Mouse (Mus musculus) left cerebral cortex, postnatal 10 days (tissue): ENCODE data around the gene Zfp28. TPM values are rescaled to one million over a fixed set of nuclear protein-coding genes. Genes with fewer than 3 reads are reported as not detected.
"Not testable (repeated sequence)": the region's sequence is repeated elsewhere in the genome, so short reads cannot be mapped to it uniquely, and the experiment has no call there.

Experiments
- DNase-seq, 2 experiments: peaks; one replicate each; pipeline ENCODE4 v3.0.0; 2021 to 2022; ENCODE audit warnings: low spot score in 2 of 2, mixed read lengths in 1 of 2; ENCODE audit errors: extremely low spot score in 1 of 2
- intact Hi-C: fragments of 180-260 bp; cut with DNase I; formaldehyde crosslinking; loops from one replicate; pipeline ENCODE4 v1.15.1; 2025
- total RNA-seq, 2 experiments: library from RNA; stranded (reverse); gene quantifications; 2 replicates each; pipeline ENCODE4 v1.2.3; 2021

Zfp28 gene
- 10 to 100 TPM in 1 of 2 experiments, 1 to 10 TPM in 1; 8.9 to 10.2 TPM for total RNA-seq

DNA sequence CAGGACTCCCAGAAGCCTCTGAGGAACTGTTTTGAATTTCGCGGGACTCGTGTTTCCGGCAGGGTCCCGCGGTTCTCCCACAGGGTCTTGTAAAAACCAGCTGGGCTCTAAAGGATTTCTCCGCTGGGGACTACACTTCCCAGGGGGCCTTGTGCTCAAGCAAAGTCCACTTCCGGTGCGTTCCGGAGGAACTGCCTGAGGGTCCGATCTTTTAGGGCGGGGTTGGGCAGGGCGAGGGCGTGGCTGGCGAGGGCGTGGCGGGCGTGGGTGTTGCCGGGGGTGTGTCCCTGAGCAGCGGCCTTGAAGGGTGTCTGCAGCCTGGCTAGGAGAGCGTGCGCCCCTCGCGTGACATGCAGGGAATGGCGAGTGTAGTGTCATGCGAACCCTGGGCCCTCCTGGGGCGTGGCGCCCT is at the start of gene Zfp28:
Gene Zfp28 (plus strand): TSS at position 252 of the 412 bp plus-strand sequence.
- intact Hi-C loops: no loop called here
- peak; percentile 92 to 95 for DNase-seq

DNA sequence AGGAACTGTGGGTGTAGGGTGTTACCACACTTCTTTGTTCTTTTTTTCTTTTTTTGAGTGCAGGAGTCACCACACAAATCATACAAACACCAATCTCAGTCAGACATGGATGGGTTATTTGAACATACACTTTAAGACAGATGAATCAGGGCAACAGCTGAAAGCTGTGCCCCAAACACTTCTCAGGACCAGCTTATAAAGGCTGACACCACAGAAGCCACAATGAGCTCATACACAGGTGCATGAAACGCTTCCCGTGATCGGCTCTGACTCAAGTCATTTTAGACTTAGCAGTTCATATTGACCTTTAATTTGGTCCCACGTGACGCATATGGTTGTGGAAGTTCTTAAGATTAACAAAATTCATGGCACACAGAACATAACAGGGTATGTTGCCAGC is 43.2 kb upstream of the Zfp28 start:
- intact Hi-C loops: no loop called here
- DNase-seq: no peak

DNA sequence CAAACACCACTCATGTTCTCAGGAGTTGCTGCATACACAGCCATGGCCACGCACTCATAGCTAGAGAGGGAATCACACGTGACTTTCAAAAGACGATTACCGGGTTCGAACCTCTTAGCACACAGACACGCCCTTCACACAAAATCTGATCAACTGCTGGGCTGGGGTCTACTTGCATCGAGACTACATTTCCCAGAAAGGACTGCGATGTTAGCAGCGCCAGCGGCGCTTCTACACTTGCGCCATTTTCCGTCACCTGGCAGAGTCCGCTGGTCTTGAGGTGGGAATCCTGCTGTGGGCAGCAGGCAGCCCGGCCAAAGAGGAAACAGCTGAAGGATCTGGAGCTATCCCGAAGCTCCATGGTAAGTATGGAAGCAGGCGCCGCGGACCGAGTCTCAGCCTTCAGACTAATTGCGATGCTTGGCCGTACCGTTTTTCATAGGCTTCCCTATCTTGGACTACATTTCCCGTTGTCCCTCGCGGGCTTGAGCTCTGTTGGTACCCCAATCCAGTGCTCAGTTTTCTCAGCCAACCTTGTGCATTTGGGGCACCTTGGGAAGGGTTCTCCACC is 39.5 kb upstream of the Zfp28 start, which contains the start of gene Gm3854:
Gene Gm3854 (plus strand): TSS at position 259 of the 571 bp plus-strand sequence.
- intact Hi-C loops: no loop called here
- peak; percentile 73 to 75 for DNase-seq

DNA sequence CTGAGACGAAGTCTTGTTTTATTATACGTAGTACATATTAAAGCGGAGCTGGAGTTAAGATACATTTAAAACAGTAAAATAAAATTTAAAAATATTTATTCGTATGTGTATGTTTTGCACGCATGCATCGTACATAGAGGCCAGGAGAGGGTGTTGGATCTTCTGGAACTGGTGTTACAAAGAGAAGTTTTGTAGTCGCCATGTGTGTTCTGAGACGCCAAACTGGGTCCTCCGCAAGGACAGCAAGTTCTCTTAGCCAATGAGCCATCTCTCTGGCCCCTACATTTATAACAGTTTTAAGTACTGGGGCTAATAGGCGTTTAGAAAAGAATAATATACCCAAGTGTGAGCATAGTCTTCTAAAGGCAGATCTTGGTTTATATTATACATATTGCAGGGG is 39.0 kb upstream of the Zfp28 start:
- DNase-seq: no peak
- intact Hi-C loops: no loop called here

DNA sequence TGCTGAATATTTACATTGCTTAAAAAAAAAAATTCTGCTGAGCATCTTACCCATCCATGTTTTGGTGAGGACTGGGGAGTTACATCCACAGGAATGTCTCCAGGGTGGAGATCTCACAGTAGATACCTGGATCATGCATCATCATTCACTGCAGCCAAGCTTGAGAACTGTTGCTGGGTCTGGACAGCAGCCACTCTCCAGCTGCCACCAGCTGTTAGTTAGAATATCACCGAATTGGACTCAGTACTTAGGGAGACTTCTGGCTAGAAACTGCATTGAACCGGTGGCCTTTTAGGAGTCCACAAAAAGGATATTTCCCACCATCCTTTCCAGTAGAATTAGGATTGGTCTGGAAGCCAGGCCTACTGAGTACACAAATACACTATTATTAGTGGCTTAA is 25.0 kb upstream of the Zfp28 start:
- intact Hi-C loops: loop anchor here (5.0 to 10.0 kb wide), 3 partner anchors 51 to 347 kb away; no protein-coding TSS in a partner anchor
- DNase-seq: no peak

DNA sequence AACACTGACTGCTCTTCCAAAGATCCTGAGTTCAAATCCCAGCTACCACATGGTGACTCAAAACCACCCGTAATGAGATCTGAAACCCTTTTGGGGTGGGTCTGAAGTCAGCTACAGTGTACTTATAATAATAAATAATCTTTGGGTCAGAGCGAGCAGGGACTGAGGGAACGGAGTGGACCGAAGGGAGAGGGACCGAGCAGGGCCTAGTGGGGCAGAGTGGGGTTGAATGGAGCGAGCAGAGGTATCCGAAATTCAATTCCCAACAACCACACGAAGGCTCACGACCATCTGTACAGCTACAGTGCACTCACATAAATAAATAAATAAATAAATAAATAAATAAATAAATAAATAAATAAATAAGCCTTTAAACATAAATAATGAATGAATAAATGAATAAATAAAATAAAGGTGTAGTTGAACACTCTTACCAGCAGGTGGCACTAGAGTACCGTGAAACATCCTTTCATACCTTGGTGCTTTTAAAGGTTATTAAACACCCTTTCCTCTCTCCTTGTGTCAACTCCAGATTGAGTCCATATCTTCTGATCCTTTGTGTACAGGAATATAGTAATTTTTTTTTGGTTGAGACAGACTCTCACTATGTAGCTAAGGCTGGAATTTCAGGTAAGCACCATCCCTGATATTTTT is 24.0 kb upstream of the Zfp28 start:
- peak; percentile 26 to 34 for DNase-seq
- intact Hi-C loops: loop anchor here (5.0 to 10.0 kb wide), 3 partner anchors 52 to 346 kb away; no protein-coding TSS in a partner anchor

DNA sequence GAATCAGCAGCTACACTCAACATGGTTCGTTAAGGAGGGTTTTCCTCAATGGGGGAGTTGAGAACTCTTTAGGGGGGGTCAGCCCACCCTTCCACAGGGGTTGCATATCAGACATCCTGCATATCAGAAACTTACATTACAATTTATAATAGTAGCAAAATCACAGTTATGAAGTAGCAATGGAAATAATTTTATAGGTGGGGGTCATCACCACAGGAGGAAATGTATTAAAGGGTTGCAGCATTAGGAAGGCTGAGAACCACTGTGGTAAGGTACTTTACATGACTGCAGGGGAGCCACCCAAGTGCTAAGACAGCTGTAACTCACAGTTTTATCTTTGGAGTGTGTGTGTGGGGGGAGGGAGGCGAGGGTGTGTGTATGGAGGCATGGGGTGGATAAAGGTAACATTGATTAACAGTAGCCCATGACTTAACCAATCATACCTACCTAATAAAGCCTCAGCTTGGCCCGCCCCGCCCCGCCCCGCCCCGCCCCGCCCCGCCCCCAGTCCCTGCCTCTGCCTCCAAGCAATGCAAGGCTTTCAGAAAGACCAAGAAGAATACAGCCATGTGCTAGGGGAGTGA is 22.5 kb upstream of the Zfp28 start:
- no peak for DNase-seq
- intact Hi-C loops: loop anchor here (5.0 kb wide), 1 partner anchor 577 kb away; no protein-coding TSS in a partner anchor

DNA sequence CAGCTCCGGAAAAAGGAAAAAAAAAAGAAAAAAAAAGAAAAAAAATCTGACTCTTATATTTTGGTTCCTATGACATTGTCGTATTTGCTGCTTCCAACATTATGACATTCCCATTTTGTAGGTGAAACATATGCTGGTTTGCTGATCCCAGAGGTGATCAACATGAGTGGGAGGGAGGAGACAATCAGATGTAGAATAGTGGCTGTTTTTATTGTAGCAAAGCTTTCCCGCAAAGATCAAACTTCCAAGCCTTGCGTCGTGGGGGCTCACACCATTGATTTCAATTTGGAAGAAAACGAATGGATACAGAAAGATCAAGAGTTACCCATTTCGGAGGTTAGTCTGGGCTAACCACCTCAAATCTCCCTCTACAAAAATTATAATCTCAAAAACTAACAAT is 21.3 kb upstream of the Zfp28 start:
- intact Hi-C loops: loop anchor here (5.0 kb wide), 1 partner anchor 576 kb away; no protein-coding TSS in a partner anchor
- DNase-seq: no peak

DNA sequence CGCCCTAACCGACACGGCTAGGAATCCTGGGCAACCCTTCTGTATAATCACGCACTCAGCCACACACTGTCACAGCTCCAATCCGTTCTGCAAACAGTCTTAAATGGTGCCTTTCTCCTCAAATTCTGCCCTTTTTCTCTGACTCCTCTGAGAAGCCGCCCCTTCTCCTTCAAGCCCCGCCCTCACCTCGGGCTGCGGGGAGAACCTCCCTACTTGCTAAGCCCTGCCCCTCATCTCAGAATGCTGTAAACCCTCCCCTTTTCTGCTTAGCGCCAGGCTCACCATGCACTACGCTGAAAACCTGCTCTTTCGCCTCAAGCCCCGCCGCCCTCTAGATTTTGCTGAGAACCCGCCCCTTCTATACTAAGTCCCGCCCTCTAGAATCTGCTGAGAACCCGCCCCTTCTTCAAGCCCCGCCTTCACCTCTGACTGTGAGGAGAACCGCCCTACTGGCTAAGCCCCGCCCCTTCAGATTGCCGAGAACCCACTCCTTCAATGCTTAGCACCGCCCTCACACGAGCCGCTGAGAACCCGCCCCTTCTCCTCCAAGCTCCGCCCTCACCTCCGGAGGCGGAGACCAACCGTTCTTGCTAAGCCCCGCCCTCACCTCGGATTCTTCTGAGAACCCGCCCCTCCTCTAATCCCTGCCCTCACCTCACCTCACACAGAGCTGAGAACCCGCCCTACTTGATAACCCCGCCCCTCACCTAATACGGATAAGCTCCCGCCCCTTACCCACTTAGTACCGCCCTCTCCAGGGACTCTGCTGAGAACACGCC is 20.6 kb upstream of the Zfp28 start:
- intact Hi-C loops: loop anchor here (5.0 kb wide), 1 partner anchor 575 kb away; no protein-coding TSS in a partner anchor

DNA sequence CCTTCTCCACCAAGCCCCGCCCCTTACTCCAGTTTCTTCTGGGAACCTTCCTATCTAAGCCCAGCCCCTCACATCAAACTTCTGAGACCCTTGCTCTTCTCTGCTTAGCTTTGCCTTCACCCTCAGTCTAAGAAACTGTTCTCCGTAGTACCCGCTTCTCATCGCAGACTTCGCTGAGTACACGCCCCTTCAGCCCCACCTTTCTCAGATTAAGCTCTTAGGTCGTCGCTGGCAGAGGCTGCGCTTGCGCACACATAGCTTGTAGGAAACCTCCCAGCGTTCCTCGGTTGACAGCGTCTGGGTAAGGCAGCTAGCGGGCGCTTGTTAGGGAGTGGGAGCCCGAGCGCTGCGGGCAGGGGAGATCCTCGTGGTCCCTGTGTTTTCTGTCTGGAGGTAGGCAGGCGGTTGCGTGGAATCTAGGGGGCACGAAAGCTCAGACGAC is 20.0 kb upstream of the Zfp28 start, which contains the start of gene Zfp78:
Gene Zfp78 (plus strand): TSS at position 234 of the 442 bp plus-strand sequence.
- intact Hi-C loops: loop anchor here (5.0 kb wide), 1 partner anchor 574 kb away; no protein-coding TSS in a partner anchor
- peak; percentile 80 to 90 for DNase-seq

More for the DNA sequence above, 20.6 kb upstream of the Zfp28 start:
- DNase-seq: peak; percentile 98 to 99

DNA sequence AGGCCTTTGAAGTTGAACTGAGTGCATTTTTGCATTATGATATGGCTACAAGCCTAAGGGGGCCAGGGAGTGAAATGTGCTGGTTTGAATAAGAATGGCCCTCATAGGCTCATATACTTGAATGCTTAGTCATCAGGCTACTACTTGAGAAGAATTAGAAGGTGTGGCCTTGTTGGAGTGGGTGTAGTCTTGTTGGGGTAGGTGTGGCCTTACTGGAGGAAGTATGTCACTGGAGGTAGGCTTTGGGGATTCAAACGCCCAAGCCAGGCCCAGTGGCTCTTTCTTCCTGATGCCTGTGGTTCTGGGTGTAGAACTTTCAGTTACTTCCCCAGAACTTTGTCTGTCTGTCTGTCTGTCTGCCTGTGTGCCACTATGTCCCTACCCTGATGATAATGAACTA is 18.3 kb upstream of the Zfp28 start:
- intact Hi-C loops: loop anchor here (5.0 kb wide), 1 partner anchor 573 kb away; no protein-coding TSS in a partner anchor
- DNase-seq: no peak

DNA sequence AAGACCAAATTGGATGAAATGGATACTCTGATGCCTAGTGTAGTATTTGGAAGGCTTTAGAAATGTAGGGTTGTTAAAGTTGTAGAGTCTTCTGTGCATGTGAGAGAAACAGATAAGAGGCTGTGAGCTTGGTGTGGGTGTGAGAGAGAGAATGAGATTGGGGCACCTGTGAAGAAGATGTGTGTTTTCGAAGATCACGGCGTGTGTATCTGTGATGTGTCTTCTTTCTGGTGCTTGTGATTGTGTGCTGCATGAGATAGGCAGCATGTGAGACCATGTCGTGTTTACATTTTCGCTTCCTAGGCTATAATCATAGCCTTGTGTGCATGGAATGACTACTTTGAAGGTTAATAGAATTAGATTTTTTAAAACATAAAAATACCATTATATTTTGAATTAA is 15.9 kb upstream of the Zfp28 start:
- no peak for DNase-seq
- intact Hi-C loops: no loop called here

DNA sequence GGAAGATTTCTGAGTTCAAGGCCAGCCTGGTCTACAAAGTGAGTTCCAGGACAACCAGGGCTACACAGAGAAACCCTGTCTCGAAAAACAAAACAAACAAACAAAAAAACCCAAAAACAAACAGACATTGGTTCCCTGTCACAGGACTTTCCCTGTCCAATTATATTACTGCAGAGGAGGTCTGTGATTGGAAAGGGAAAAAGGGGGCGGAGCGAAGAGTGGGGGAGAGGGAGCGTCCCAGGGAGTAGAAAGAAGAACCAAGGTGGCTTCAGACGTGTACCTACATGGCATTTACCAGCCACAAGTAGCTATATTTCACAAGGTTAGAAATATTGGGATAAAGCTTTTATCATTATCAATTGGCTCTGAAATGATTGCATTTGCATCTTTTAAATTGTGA is 14.9 kb upstream of the Zfp28 start:
- intact Hi-C loops, DNase-seq: not testable (repeated sequence)

DNA sequence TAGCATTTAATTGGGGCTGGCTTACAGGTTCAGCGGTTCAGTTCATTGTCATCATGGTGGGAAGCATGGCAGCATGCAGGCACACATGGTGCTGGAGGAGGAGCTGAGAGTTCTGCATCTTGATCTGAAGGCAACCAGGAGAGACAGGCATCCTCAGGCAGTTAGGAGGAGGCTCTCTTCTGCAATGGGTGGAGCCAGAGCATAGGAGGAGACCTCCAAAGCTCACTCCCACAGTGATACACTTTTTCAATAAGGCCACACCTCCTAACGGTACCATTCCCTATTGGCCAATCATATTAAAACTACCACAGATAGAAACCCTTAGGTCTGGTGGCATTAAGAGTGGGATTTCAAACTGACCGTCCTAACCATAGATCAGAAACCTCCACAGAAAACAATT is 13.6 kb upstream of the Zfp28 start:
- intact Hi-C loops: no loop called here
- DNase-seq: no peak

DNA sequence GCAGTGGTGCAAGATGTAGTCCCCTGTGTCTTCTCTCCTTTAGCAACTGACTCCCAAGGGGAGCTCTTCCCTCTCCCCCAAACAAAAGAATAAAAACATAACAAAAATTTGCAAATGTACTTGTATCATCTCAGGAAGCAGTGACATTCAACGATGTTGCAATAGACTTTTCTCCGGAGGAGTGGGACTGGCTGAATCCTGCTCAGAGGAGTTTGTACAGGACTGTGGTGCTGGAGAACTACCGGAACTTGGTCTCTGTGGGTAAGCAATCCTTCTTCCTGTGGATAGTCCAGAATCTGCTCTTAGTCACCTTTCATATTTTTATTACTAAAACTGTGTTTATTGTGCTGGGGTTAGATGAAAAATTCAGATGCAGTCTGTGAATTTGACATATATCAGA is 10.1 kb upstream of the Zfp28 start:
- DNase-seq: no peak
- intact Hi-C loops: no loop called here

DNA sequence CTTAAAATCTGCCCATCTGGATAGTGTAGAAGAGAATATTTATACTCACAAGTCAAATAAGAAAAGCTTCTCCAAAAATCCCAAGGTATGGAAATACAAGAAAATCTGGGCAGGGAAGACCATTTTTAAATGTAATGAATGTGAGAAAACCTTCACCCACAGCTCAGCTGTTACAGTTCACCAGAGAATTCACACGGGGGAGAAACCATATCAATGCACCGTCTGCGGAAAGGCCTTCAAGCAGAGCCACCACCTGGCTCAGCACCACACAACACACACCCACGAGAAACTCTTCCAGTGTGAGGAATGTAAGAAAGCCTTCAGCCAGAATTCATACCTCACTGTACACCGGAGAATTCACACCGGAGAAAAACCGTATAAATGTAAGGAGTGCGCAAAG is 4.7 kb upstream of the Zfp28 start:
- DNase-seq: peak in 1 of 2 experiments; percentile 24
- intact Hi-C loops: no loop called here

DNA sequence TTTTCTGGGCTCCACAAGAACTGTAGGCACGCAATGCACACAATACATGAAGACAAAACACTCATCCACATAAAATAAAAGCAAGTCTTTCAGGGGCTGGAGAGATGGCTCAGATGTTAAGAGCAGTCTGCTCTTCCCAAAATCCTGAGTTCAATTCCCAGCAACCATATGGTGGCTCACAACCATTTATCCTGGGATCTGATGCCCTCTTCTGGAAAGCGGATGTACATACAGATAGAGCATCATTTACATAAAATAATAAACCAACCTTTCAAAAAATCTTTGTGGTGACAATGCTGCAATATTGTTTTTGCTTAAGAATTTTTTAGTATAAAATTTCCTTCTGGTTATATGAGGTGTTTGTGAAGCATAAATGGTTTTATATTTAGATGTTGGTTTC is 1.7 kb upstream of the Zfp28 start:
- no peak for DNase-seq
- intact Hi-C loops: no loop called here

DNA sequence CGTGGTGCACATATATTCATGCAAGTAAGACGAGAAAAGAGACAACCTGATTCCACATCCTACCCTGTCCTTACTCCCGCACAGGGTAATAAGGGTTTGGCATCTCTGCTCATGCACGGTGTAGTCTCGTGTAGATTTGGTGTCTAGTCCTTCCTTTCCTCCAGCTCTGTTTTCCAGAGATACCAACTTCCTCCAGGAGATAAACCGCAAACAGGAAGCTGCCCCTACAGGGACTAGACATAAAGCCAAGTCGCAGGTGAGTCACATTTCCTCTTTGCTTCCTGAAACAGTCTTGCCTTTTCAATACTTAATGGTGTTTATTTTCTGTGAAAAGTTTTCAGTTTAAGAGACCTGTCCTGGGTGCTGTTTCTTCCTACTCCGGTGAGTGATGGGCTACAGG is 916 bp downstream of the Zfp28 start:
- DNase-seq: no peak
- intact Hi-C loops: no loop called here

DNA sequence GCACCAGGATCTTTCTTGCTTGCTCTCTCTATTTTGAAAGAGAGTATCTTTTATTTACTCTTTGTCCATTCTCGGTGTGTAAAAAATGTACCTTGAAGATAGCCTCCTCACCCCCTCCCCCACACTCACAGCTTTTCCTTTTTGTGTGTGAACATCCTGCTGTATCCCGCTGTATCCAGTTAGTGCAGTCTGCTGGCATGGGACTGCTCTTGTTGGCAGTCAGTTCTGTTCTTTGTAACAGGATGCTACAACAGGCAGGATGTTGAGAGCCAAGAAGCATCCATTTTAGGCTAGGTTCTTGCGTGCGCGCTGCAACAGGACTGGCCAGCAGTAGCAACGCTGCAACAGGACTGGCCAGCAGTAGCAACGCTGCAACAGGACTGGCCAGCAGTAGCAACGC is 3.9 kb downstream of the Zfp28 start:
- DNase-seq: peak; percentile 27 to 39
- intact Hi-C loops: no loop called here
